Mouse (Mus musculus) leukemia stem cell, adult 10-12 weeks (primary cell): ENCODE results near the gene Olfr477. TPM values are rescaled to one million over a fixed set of nuclear protein-coding genes. Genes with fewer than 3 reads are reported as not detected.

Experiments used
- polyA plus RNA-seq: library from polyadenylated mRNA; stranded (reverse); fragments of >175 nt; gene quantifications from 2 replicates; pipeline ENCODE4 v1.2.3, GENCODE M21; 2012; ENCODE audit warnings: low replicate concordance

Olfr477 gene
- polyA plus RNA-seq: not detected in 2 replicates

DNA sequence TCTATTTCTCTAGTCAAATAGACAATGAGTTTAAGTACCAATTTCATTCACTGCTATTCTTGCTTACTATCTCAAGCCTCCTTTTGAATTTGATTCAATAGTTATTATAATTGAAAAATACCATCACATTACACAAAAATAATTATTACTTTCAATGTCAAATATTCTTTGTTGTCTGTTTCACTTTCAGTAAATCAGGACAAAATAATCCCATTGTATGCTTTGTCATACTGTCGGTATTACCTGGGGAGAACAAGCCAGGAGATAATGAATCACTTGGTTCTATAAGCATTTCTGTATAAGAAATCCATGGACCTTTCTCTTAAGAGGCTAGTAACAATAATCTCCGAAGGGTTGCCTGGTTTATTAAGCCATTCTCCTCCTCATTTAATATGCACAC, at the start of gene Olfr477:
Gene Olfr477 (plus strand): TSS at position 301 of the 400 bp plus-strand sequence.

DNA sequence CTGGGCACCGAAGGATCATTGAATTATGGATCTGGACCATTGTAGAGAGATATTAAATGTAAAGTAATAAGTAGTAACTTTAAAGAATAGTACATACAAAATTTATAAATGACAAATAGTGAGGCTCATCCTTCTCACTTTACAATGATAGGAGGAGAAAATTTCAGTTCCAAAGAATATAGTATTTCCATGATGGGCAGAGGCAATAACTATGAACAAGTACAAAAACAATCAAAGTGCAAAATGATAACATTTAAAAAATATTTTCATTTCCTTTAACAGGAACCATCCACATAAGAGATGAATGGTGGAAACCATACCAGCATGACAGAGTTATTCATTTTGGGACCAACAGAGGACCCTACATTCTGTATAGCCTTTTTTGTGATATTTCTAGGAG, 32.1 kb upstream of the Olfr477 start, which contains the start of gene Olfr474:
Gene Olfr474 (plus strand): TSS at position 301 of the 400 bp plus-strand sequence.

DNA sequence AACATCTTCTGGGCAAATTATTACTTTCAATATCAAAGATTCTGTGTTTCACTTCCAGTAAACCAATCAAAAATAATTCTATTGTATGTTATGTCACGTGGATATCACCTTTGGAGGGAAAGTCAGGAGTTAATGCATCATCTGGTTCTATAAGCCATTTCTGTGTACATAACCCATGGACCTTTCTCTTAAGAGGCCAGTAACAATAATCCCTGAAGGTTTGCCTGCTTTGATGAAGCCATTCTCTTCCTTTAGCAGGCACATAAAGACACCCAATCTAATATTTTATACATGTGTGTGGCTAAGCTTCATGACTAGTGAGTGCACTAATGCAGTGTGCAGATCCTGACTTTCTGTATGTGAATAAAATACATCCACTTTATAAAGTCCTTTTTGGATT, 22.0 kb upstream of the Olfr477 start, which contains the start of gene Olfr476:
Gene Olfr476 (plus strand): TSS at position 301 of the 400 bp plus-strand sequence.

DNA sequence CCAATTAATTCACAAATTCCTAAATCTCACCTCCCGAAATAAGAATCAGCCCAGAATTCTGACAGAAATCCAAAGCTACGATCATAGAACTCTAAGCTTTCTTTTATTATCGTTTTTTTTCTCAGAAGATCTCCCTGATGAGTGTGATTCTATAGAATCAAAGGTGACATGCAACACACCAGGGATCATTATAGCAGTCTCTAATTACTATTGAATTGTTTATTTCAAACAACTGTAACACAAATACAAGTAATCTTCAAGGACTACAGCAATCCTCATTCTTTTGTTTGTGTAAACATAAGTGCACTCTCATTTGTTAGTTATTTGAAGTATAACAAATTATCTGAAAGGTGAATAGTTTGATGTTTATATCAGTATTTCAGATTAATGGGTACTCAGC, 47.4 kb downstream of the Olfr477 start, which contains the start of gene Olfr478:
Gene Olfr478 (minus strand): TSS at position 101 of the 400 bp plus-strand sequence.

Other genes with a start within 250 kb of the Olfr477 start
- gene Cyb5r2, start 228.7 kb upstream of the Olfr477 start, polyA plus RNA-seq: 0.06 TPM in 1 of 2 replicates, not detected in the other
- gene Ovch2, start 185.5 kb upstream of the Olfr477 start, polyA plus RNA-seq: not detected in 2 replicates
- gene Olfr467, start 174.4 kb upstream of the Olfr477 start, polyA plus RNA-seq: not detected in 2 replicates
- not detected in 2 replicates for gene Olfr469, start 161.2 kb upstream of the Olfr477 start, polyA plus RNA-seq
- not detected in 2 replicates for gene Olfr470, start 139.2 kb upstream of the Olfr477 start, polyA plus RNA-seq
- gene Olfr472, start 88.8 kb upstream of the Olfr477 start, polyA plus RNA-seq: not detected in 2 replicates
- not detected in 2 replicates for gene Olfr473, start 56.2 kb upstream of the Olfr477 start, polyA plus RNA-seq
- gene Olfr474, start 32.0 kb upstream of the Olfr477 start, polyA plus RNA-seq: not detected in 2 replicates
- gene Olfr476, start 21.9 kb upstream of the Olfr477 start, polyA plus RNA-seq: not detected in 2 replicates
- not detected in 2 replicates for gene Olfr478, start 47.3 kb downstream of the Olfr477 start, polyA plus RNA-seq
- gene Olfr479, start 64.0 kb downstream of the Olfr477 start, polyA plus RNA-seq: not detected in 2 replicates
- not detected in 2 replicates for gene Olfr480, start 80.7 kb downstream of the Olfr477 start, polyA plus RNA-seq
- gene Olfr481, start 93.2 kb downstream of the Olfr477 start, polyA plus RNA-seq: 0.03 TPM in 1 of 2 replicates, not detected in the other
- gene Olfr482, start 110.9 kb downstream of the Olfr477 start, polyA plus RNA-seq: not detected in 2 replicates
- not detected in 2 replicates for gene Olfr483, start 114.2 kb downstream of the Olfr477 start, polyA plus RNA-seq
- gene Olfr484, start 140.8 kb downstream of the Olfr477 start, polyA plus RNA-seq: not detected in 2 replicates
- not detected in 2 replicates for gene Olfr485, start 173.2 kb downstream of the Olfr477 start, polyA plus RNA-seq
- not detected in 2 replicates for gene Olfr486, start 186.0 kb downstream of the Olfr477 start, polyA plus RNA-seq
- not detected in 2 replicates for gene Olfr487, start 227.9 kb downstream of the Olfr477 start, polyA plus RNA-seq